Mouse (Mus musculus): Measurements from ENCODE around the gene Psmb8. TPM values are rescaled to one million over a fixed set of nuclear protein-coding genes. Genes with fewer than 3 reads are reported as not detected.

Gene Psmb8
- polyA plus RNA-seq, 1 experiment from 2014 or later = 4.8 TPM

GRCm38 (mm10) chr17:34205746-34206176, 8.2 kb downstream of the Psmb8 start:
- H3K9ac ChIP-seq (ENCODE audit: low read depth, low read length) = no peak overlapping the region
- H3K27ac ChIP-seq (ENCODE audit: low read depth, low read length) = no peak overlapping the region
- no peak for ATAC-seq (ENCODE audit: low FRiP score, low TSS enrichment)
- H3K9me3 ChIP-seq (ENCODE audit: control insufficient read depth, low read length) = peaks cover 4% of the 10 kb centered on the region; the same call in 1 of the 2 replicates
- H3K4me2 ChIP-seq (replicated peaks; ENCODE audit: low read depth, low read length) = no peak overlapping the region
- WGBS = 28% methylated on average over 9 of the region's 9 CpGs
- H3K4me3 ChIP-seq (ENCODE audit: low read length) = peak overlapping the region; percentile 63; the same call in 1 of the 2 replicates
- H3K36me3 ChIP-seq (ENCODE audit: control insufficient read depth, insufficient read depth, low read length) = no peaks in the 10 kb centered on the region
- peaks cover 35% of the 10 kb centered on the region for H3K27me3 ChIP-seq (ENCODE audit: control insufficient read depth, insufficient read depth, low read length)
- H3K4me1 ChIP-seq (ENCODE audit: control insufficient read depth, insufficient read depth, low read length) = no peaks in the 10 kb centered on the region

GRCm38 (mm10) chr17:34206731-34207130, 9.2 kb downstream of the Psmb8 start:
- Histone ChIP-seq H3K4me3 (ENCODE audit: low read length) (no peak overlapping the region), H3K27me3 (ENCODE audit: control insufficient read depth, insufficient read depth, low read length) (peaks cover 41% of the 10 kb centered on the region), H3K9ac (ENCODE audit: low read depth, low read length) (no peak overlapping the region), H3K9me3 (ENCODE audit: control insufficient read depth, low read length) (peaks cover 4% of the 10 kb centered on the region; the same call in 1 of the 2 replicates), H3K4me2 (replicated peaks; ENCODE audit: low read depth, low read length) (no peak overlapping the region), H3K27ac (ENCODE audit: low read depth, low read length) (no peak overlapping the region), H3K4me1 (ENCODE audit: control insufficient read depth, insufficient read depth, low read length) (no peaks in the 10 kb centered on the region), H3K36me3 (ENCODE audit: control insufficient read depth, insufficient read depth, low read length) (no peaks in the 10 kb centered on the region)
- 86% methylated on average over 5 of the region's 5 CpGs for WGBS
- no peak for ATAC-seq (ENCODE audit: low FRiP score, low TSS enrichment)

- H3K27ac ChIP-seq (ENCODE audit: low read depth, low read length) = no peak overlapping the region
- peaks cover 47% of the 10 kb centered on the region for H3K27me3 ChIP-seq (ENCODE audit: control insufficient read depth, insufficient read depth, low read length)
- H3K4me2 ChIP-seq (replicated peaks; ENCODE audit: low read depth, low read length) = no peak overlapping the region
- H3K9ac ChIP-seq (ENCODE audit: low read depth, low read length) = no peak overlapping the region
- no peaks in the 10 kb centered on the region for H3K4me1 ChIP-seq (ENCODE audit: control insufficient read depth, insufficient read depth, low read length)
- ATAC-seq (ENCODE audit: low FRiP score, low TSS enrichment) = no peak
- 60% methylated on average over 3 of the region's 3 CpGs for WGBS
- H3K9me3 ChIP-seq (ENCODE audit: control insufficient read depth, low read length) = peaks cover 4% of the 10 kb centered on the region; the same call in 1 of the 2 replicates
- H3K36me3 ChIP-seq (ENCODE audit: control insufficient read depth, insufficient read depth, low read length) = no peaks in the 10 kb centered on the region
- H3K4me3 ChIP-seq (ENCODE audit: low read length) = no peak overlapping the region
Observed at GRCm38 (mm10) chr17:34207456-34207855, 9.9 kb downstream of the Psmb8 start.

- 89% methylated on average over 9 of the region's 9 CpGs for whole genome bisulfite sequencing
- H3K27ac ChIP-seq (ENCODE audit: low read depth, low read length) = no peak overlapping the region
- peaks cover 51% of the 10 kb centered on the region for H3K27me3 ChIP-seq (ENCODE audit: control insufficient read depth, insufficient read depth, low read length)
- ATAC-seq (ENCODE audit: low FRiP score, low TSS enrichment) = no peak
- no peak overlapping the region for H3K9ac ChIP-seq (ENCODE audit: low read depth, low read length)
- peaks cover 4% of the 10 kb centered on the region; the same call in 1 of the 2 replicates for H3K9me3 ChIP-seq (ENCODE audit: control insufficient read depth, low read length)
- H3K36me3 ChIP-seq (ENCODE audit: control insufficient read depth, insufficient read depth, low read length) = no peaks in the 10 kb centered on the region
- H3K4me2 ChIP-seq (replicated peaks; ENCODE audit: low read depth, low read length) = no peak overlapping the region
- no peak overlapping the region for H3K4me3 ChIP-seq (ENCODE audit: low read length)
- no peaks in the 10 kb centered on the region for H3K4me1 ChIP-seq (ENCODE audit: control insufficient read depth, insufficient read depth, low read length)
Observed at GRCm38 (mm10) chr17:34207866-34208265, 10.3 kb downstream of the Psmb8 start.

GRCm38 (mm10) chr17:34208421-34208820, 10.9 kb downstream of the Psmb8 start:
- no peak overlapping the region for H3K27ac ChIP-seq (ENCODE audit: low read depth, low read length)
- no peak overlapping the region for H3K9ac ChIP-seq (ENCODE audit: low read depth, low read length)
- peaks cover 4% of the 10 kb centered on the region; the same call in 1 of the 2 replicates for H3K9me3 ChIP-seq (ENCODE audit: control insufficient read depth, low read length)
- no peak for ATAC-seq (ENCODE audit: low FRiP score, low TSS enrichment)
- 23% methylated on average over 10 of the region's 10 CpGs for WGBS
- no peak overlapping the region for H3K4me2 ChIP-seq (replicated peaks; ENCODE audit: low read depth, low read length)
- no peaks in the 10 kb centered on the region for H3K4me1 ChIP-seq (ENCODE audit: control insufficient read depth, insufficient read depth, low read length)
- no peak overlapping the region for H3K4me3 ChIP-seq (ENCODE audit: low read length)
- peaks cover 53% of the 10 kb centered on the region for H3K27me3 ChIP-seq (ENCODE audit: control insufficient read depth, insufficient read depth, low read length)
- H3K36me3 ChIP-seq (ENCODE audit: control insufficient read depth, insufficient read depth, low read length) = no peaks in the 10 kb centered on the region

- no peak overlapping the region for H3K27ac ChIP-seq (ENCODE audit: low read depth, low read length)
- no peak overlapping the region for H3K4me3 ChIP-seq (ENCODE audit: low read length)
- ATAC-seq (ENCODE audit: low FRiP score, low TSS enrichment) = no peak
- H3K4me2 ChIP-seq (replicated peaks; ENCODE audit: low read depth, low read length) = no peak overlapping the region
- H3K36me3 ChIP-seq (ENCODE audit: control insufficient read depth, insufficient read depth, low read length) = no peaks in the 10 kb centered on the region
- WGBS = 45% methylated on average over 3 of the region's 3 CpGs
- no peak overlapping the region for H3K9ac ChIP-seq (ENCODE audit: low read depth, low read length)
- H3K4me1 ChIP-seq (ENCODE audit: control insufficient read depth, insufficient read depth, low read length) = no peaks in the 10 kb centered on the region
- H3K27me3 ChIP-seq (ENCODE audit: control insufficient read depth, insufficient read depth, low read length) = peaks cover 62% of the 10 kb centered on the region
- H3K9me3 ChIP-seq (ENCODE audit: control insufficient read depth, low read length) = peaks cover 4% of the 10 kb centered on the region; the same call in 1 of the 2 replicates
Observed at GRCm38 (mm10) chr17:34209680-34210079, 12.2 kb downstream of the Psmb8 start.

GRCm38 (mm10) chr17:34210599-34210998, 13.1 kb downstream of the Psmb8 start:
- H3K4me3 ChIP-seq (ENCODE audit: low read length) = no peak overlapping the region
- peaks cover 4% of the 10 kb centered on the region; the same call in 1 of the 2 replicates for H3K9me3 ChIP-seq (ENCODE audit: control insufficient read depth, low read length)
- 77% methylated on average over 3 of the region's 3 CpGs for WGBS
- peaks cover 53% of the 10 kb centered on the region for H3K27me3 ChIP-seq (ENCODE audit: control insufficient read depth, insufficient read depth, low read length)
- no peaks in the 10 kb centered on the region for H3K36me3 ChIP-seq (ENCODE audit: control insufficient read depth, insufficient read depth, low read length)
- H3K4me2 ChIP-seq (replicated peaks; ENCODE audit: low read depth, low read length) = no peak overlapping the region
- no peak overlapping the region for H3K27ac ChIP-seq (ENCODE audit: low read depth, low read length)
- H3K9ac ChIP-seq (ENCODE audit: low read depth, low read length) = no peak overlapping the region
- H3K4me1 ChIP-seq (ENCODE audit: control insufficient read depth, insufficient read depth, low read length) = no peaks in the 10 kb centered on the region
- ATAC-seq (ENCODE audit: low FRiP score, low TSS enrichment) = no peak

- peaks cover 47% of the 10 kb centered on the region for H3K27me3 ChIP-seq (ENCODE audit: control insufficient read depth, insufficient read depth, low read length)
- no peak for ATAC-seq (ENCODE audit: low FRiP score, low TSS enrichment)
- H3K9ac ChIP-seq (ENCODE audit: low read depth, low read length) = no peak overlapping the region
- H3K4me1 ChIP-seq (ENCODE audit: control insufficient read depth, insufficient read depth, low read length) = no peaks in the 10 kb centered on the region
- WGBS = 19% methylated on average over 23 of the region's 23 CpGs
- H3K4me3 ChIP-seq (ENCODE audit: low read length) = no peak overlapping the region
- H3K4me2 ChIP-seq (replicated peaks; ENCODE audit: low read depth, low read length) = no peak overlapping the region
- peaks cover 4% of the 10 kb centered on the region; the same call in 1 of the 2 replicates for H3K9me3 ChIP-seq (ENCODE audit: control insufficient read depth, low read length)
- no peaks in the 10 kb centered on the region for H3K36me3 ChIP-seq (ENCODE audit: control insufficient read depth, insufficient read depth, low read length)
- H3K27ac ChIP-seq (ENCODE audit: low read depth, low read length) = no peak overlapping the region
Observed at GRCm38 (mm10) chr17:34211746-34212365, 14.3 kb downstream of the Psmb8 start.

- ATAC-seq (ENCODE audit: low FRiP score, low TSS enrichment) = no peak
- Histone ChIP-seq H3K9ac (ENCODE audit: low read depth, low read length) (no peak overlapping the region), H3K4me2 (replicated peaks; ENCODE audit: low read depth, low read length) (no peak overlapping the region; the same call in 1 of the 2 replicates), H3K27me3 (ENCODE audit: control insufficient read depth, insufficient read depth, low read length) (peaks cover 46% of the 10 kb centered on the region), H3K4me1 (ENCODE audit: control insufficient read depth, insufficient read depth, low read length) (no peaks in the 10 kb centered on the region), H3K9me3 (ENCODE audit: control insufficient read depth, low read length) (peaks cover 4% of the 10 kb centered on the region; the same call in 1 of the 2 replicates), H3K27ac (ENCODE audit: low read depth, low read length) (no peak overlapping the region), H3K36me3 (ENCODE audit: control insufficient read depth, insufficient read depth, low read length) (no peaks in the 10 kb centered on the region), H3K4me3 (ENCODE audit: low read length) (no peak overlapping the region)
- 42% methylated on average over 21 of the region's 21 CpGs for WGBS
Observed at GRCm38 (mm10) chr17:34213936-34214335, 16.4 kb downstream of the Psmb8 start.

All from kidney, embryonic 14.5 days (tissue).